Mouse (Mus musculus) cerebellum, adult 9-11 months (tissue): ENCODE results near the gene Gchfr.

Experiments used
- DNase-seq: peaks from one replicate; pipeline ENCODE4 v3.0.0; 2022

Gene Gchfr

GRCm38 (mm10) chr2:119174866-119175265 is 7.3 kb downstream of the Gchfr start:
- DNase-seq = no peak

DNA sequence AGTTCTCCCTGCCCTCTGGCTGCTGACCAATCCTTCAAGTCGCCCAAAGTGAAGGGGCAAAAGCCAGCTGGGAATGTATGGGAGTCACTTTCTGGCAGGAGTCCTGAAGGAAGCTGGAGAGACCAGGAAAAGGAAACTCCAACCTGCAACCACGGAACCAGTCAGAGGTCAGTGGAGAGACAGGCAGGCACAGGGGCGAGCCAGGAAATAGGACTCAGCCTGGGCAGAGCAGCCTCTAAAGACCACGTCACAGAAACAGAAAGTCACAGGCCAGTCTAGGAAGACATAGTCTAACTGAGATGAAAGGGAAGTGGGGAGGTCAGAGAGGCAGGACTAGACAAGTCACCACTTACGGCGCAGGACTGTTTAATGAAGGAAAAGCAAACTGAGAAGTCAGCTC is 8.0 kb downstream of the Gchfr start:
- DNase-seq = no peak

GRCm38 (mm10) chr2:119176761-119177160 is 9.2 kb downstream of the Gchfr start:
- no peak for DNase-seq

GRCm38 (mm10) chr2:119177384-119177939 is 9.9 kb downstream of the Gchfr start:
- no peak for DNase-seq

DNA sequence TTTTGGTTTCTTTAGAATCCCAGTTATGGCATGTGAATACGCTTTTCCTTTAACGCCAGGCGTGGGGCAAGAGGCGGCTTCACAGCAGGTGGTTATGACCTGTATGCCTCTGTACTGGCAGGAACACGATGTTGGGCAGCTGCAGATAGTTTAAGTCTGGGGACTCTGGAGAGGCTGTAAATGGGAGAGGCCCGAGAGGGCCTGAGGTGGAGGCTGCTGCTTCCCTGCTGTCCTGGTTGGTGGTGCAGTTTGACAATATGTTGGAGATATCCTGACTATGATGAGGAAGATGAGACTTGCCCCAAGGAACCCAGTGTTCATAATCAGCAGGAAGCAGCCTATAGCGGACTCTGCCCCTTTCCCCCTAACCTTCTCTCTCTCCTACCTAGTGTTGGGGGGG is 15.3 kb downstream of the Gchfr start:
- no peak for DNase-seq

GRCm38 (mm10) chr2:119189029-119189710 is 21.6 kb downstream of the Gchfr start:
- peak; percentile 87 for DNase-seq

- no peak for DNase-seq
Observed at GRCm38 (mm10) chr2:119190969-119191368, 23.4 kb downstream of the Gchfr start.

DNA sequence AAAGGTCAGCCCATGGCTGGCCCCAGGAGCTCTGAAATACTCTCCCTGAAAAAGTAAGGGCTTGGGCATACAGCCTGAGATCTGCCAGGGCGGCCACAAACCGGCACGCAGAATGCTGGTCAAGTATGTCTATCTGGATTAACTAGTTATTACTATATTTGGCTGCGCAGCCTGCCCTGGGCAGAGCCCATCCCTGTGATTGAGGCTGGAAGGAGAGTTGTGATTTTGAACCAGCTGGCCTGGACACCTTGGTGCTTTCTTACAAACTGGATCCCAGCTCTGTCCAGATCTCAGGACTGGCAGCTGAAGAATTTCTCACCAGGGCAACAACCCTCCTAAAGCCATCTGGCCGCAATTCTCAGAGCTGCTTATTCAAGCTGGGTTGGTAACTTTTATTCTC is 26.6 kb downstream of the Gchfr start:
- DNase-seq = peak; percentile 34

DNA sequence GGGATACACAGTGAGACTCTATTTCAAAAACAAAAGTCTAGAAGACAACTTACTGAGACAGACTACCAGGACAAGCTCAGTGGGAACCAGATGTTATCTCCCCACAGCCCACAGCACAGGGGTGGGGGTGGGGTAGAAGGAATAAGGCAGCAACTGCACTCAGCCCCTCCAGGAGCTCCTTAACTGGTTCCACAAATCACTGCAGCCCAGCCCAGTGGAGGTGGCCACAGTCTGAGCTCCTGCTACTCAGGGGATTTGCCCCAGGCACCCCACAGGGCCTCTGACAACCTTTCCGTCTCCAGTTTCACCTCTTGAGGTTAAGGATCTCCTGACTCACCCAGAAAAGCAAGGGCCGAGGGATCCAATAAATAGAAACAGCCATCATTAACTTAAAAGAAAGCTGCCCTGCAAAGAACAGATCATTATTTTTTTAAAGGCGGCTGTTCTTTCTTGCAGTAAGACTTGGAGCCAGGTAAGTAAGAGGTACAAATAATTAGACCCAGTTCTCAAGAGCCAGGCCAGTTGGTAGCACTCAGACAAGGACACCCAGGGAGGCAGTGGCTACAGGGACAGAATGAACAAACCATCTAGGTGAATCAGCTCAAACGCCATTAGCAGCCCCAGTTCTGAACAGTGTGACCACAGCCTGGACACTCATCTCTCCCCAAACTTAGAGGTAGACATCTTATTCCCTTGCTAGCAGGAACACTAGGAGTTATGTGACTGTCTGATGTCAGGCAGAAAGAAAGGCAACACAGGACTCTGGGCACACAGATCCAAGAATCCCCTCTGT is 28.9 kb downstream of the Gchfr start:
- DNase-seq = no peak

DNA sequence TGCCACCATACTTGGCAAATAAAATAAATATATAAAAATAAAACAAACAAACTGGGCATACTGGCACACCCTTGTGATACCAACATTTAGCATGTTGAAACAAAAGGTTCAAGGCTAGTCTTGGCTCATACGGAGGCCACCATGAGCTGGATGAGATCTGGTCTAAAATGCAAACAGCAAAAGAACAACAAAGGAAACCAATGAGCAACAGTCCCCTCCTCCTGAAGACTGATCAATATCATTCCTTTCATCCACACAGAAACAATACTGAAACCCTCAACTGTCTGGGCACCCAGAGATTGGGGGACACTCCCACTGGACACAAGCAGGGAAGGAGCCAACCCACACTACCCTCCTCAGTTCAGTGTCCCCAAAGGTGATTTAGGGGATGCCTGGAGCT is 29.9 kb downstream of the Gchfr start:
- DNase-seq = no peak

DNA sequence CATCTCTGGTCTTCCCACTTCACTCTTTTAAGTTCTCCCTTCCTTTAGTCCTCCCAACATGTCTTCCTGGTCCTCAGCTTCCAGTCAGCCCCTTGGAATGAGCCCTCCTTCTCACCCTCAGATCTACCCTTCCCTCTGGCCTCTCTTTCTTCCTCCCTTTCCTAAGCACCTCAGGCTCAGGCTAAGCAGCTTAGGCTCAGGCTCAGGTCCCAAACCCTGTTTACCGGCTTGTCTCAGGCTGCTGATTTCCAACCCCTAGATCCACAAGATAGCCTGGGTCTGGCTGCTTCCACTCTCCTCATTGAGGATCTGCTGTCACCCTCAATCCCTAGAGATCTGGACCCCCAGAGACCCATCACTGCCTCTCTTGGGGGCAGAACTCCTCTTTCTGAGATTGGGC is 30.5 kb downstream of the Gchfr start:
- DNase-seq = no peak

DNA sequence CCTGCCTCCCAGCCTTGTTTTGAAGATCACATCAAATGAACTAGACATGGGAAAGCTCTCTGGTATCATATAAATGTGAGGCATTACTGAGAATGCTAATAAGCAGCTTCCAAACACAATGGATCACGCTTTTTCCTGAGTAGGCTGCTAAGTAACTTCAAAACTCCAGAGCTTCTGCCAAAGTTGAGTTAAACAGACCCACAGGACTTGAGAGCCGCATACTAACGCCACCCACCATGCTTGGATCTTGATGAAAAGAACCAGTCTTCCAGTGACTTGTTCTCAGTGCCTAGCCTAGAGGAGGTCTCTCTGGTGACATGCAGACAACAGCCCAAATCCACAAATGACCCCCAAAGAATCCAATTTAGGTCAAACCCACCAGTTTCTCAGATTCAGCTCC is 31.4 kb downstream of the Gchfr start:
- DNase-seq = no peak

GRCm38 (mm10) chr2:119202914-119203453 is 35.4 kb downstream of the Gchfr start:
- DNase-seq = no peak

DNA sequence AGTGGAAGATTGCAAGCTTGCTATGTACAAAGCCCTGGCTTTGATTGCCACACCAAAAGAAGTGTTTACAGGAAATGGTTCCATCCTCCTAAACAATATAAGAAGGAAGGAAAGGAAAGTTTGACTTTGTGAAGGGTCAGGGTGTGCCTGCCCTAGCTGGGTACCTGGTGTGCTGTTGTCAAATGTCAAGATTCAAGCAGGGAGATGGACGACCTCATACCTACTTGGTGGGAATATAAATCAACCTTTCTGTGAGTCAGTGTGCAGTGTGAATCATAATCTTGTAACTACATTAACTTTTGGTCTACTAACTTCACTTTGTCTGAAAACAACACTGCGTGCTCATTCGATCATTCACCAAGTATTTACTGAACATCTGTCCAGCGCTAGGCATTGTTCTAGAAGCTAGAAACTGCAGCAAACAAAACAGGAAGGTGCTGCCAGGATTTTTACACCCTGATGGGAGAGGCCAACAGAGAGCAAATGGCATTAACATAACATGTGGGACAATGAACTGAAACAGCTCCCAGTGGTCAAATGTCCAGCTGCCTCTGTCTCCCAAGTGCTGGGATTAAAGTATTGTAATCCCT is 36.4 kb downstream of the Gchfr start:
- DNase-seq = no peak

- no peak for DNase-seq
Observed at GRCm38 (mm10) chr2:119207961-119208343, 40.4 kb downstream of the Gchfr start.

- DNase-seq = peak; percentile 96
Observed at GRCm38 (mm10) chr2:119208344-119209175, 41.0 kb downstream of the Gchfr start, which contains the start of the genes Zfyve19 and Dnajc17. Gene Zfyve19, plus strand, starts transcription at chr2:119208617. Gene Dnajc17, minus strand, starts transcription at chr2:119208795.

DNA sequence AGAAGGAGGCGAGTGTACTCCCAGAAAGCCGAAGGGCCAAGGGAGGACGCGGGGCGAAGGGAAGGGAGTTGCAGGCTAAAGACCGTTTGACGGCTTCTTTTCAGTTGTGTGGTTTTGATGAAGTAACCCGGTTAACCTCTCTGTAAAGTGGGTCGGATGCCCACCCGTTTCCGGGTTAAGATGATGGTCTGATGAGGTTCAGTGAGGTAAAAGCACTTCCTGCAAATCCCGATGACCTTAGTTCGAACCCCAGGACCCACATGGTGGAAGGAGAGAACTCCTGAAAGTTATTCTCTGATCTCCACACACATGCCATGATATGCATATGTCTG is 41.6 kb downstream of the Gchfr start:
- no peak for DNase-seq
